8 mouse cellular contexts compared by ENCODE assay signal in the genomic region with DNA sequence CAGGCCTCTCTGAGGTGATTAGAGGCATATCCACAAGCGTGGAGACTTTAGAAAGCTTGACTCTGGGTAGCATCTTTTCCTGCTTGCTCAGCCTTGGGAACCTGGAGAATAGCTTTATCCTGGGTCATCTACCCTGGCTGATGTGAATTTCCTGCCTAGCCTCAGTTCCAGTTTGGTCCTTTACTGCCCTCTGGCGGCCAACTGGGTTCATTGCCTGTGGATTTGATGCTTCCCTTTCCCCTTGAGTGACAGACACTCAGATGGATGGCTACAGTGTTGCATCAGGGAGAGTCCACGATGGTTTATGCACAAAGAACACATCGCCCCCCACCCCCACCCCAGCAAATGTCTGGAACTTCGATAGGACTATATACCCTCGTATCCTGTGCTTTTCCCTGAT.
A peak's percentile ranks its signal among the peaks of the same experiment; 100 is the strongest.
DNase-seq lines count a peak whose midpoint lies in the region; ATAC-seq and TF ChIP-seq lines count a peak whose summit lies in the region.
"Had no signal": no experiment of that assay in that cellular context is flagged by ENCODE, and none has a peak within 500 bp of the region (broad histone marks: within the 10 kb centered on the region; RNA-seq: fewer than 3 reads in every experiment).

No protein-coding gene starts in this region.

- no peaks in the 10 kb centered on the region for H3K36me3 ChIP-seq in hindbrain, postnatal 0 days (ENCODE audit: insufficient read depth, low read length)
- H3K36me3 ChIP-seq in midbrain, embryonic 15.5 days (replicated peaks), result no peaks in the 10 kb centered on the region
- H3K36me3 ChIP-seq in splenic B cell, adult 2 months (ENCODE audit: control insufficient read depth, insufficient read depth, low read length, poor library complexity, severe bottlenecking), result no peaks in the 10 kb centered on the region
- H3K36me3 ChIP-seq: limb, embryonic 15.5 days had no signal

- 4% methylated on average over 6 of the region's 6 CpGs for WGBS in hindbrain, postnatal 0 days
- 8% methylated on average over 6 of the region's 6 CpGs for WGBS in midbrain, embryonic 15.5 days

- H3K4me3 ChIP-seq in hindbrain, postnatal 0 days (ENCODE audit: low read length), result no peak overlapping the region
- no peak overlapping the region for H3K4me3 ChIP-seq in left cerebral cortex, adult 2 months
- no peak overlapping the region for H3K4me3 ChIP-seq in midbrain, embryonic 15.5 days
- H3K4me3 ChIP-seq: limb, embryonic 15.5 days had no signal

- peak; percentile 40 for DNase-seq in adipocyte (ENCODE audit: low spot score)
- peak; percentile 58 for DNase-seq in cerebellum, adult 11-12 months
- peak; percentile 80 for DNase-seq in forelimb bud, embryonic 11.5 days (ENCODE audit: low read depth, low spot score)
- peak; percentile 85 for DNase-seq in hindbrain, postnatal 0 days (ENCODE audit: low spot score)
- DNase-seq in left cerebral cortex, adult 2 months (ENCODE audit: extremely low spot score in 1 of 2, low spot score in 2 of 2), result peak; percentile 75 to 85
- DNase-seq in splenic B cell, adult 2 months (ENCODE audit: low read depth, low spot score), result peak; percentile 3

- H3K9me3 ChIP-seq in hindbrain, postnatal 0 days (ENCODE audit: low read length), result no peaks in the 10 kb centered on the region
- H3K9me3 ChIP-seq in midbrain, embryonic 15.5 days, result no peaks in the 10 kb centered on the region
- H3K9me3 ChIP-seq: limb, embryonic 15.5 days had no signal

- TF ChIP-seq CTCF in hindbrain, postnatal 0 days (IDR thresholded peaks at IDR 0.05; ENCODE audit: low read depth), result peak; percentile 99
- TF ChIP-seq CTCF in left cerebral cortex, adult 2 months (IDR thresholded peaks at IDR 0.05), result peak; percentile 91

- intact Hi-C loops in left cerebral cortex, adult 2 months (cut with DNase I), result loop anchor here (1.0 to 10.0 kb wide), 4 partner anchors 243 to 605 kb away; no protein-coding TSS in a partner anchor

- no peak overlapping the region for H3K9ac ChIP-seq in hindbrain, postnatal 0 days (replicated peaks; ENCODE audit: low read length)
- no peak overlapping the region for H3K9ac ChIP-seq in midbrain, embryonic 15.5 days
- H3K9ac ChIP-seq: limb, embryonic 15.5 days had no signal

- no peaks in the 10 kb centered on the region for H3K27me3 ChIP-seq in hindbrain, postnatal 0 days (ENCODE audit: insufficient read depth, low read length)
- H3K27me3 ChIP-seq in midbrain, embryonic 15.5 days (replicated peaks), result no peaks in the 10 kb centered on the region
- H3K27me3 ChIP-seq in splenic B cell, adult 2 months (ENCODE audit: control insufficient read depth, insufficient read depth, low read length, poor library complexity, severe bottlenecking), result no peaks in the 10 kb centered on the region
- H3K27me3 ChIP-seq: limb, embryonic 15.5 days had no signal

- no peak overlapping the region for H3K27ac ChIP-seq in hindbrain, postnatal 0 days
- no peak overlapping the region for H3K27ac ChIP-seq in left cerebral cortex, adult 2 months
- no peak overlapping the region for H3K27ac ChIP-seq in midbrain, embryonic 15.5 days
- H3K27ac ChIP-seq: limb, embryonic 15.5 days had no signal

- H3K4me1 ChIP-seq in hindbrain, postnatal 0 days (ENCODE audit: insufficient read depth, low read length), result no peaks in the 10 kb centered on the region
- peaks cover 4% of the 10 kb centered on the region; the same call in 1 of the 2 replicates for H3K4me1 ChIP-seq in midbrain, embryonic 15.5 days
- H3K4me1 ChIP-seq: limb, embryonic 15.5 days had no signal

- peak; percentile 55; the same call in 1 of the 2 replicates for ATAC-seq in hindbrain, postnatal 0 days
- peak; percentile 62 for ATAC-seq in midbrain, embryonic 15.5 days (replicated peaks)

- no peak overlapping the region for H3K4me2 ChIP-seq in hindbrain, postnatal 0 days (ENCODE audit: low read depth, low read length)
- no peak overlapping the region for H3K4me2 ChIP-seq in midbrain, embryonic 15.5 days
- H3K4me2 ChIP-seq: limb, embryonic 15.5 days had no signal

Comparison
In these comparisons a context has a peak if more than half of its experiments do, and no peak if none do; other contexts are left out.
1. DNase-seq: peak in every context shown above with its lines; median percentile 85 in hindbrain, postnatal 0 days; 80 in forelimb bud, embryonic 11.5 days; 80 in left cerebral cortex, adult 2 months; 58 in cerebellum, adult 11-12 months; 40 in adipocyte; 3 in splenic B cell, adult 2 months.